Mouse (Mus musculus): ENCODE measurements around the gene Sh3rf1.
A peak's percentile ranks its signal among the peaks of the same experiment; 100 is the strongest.

The Sh3rf1 gene

DNA sequence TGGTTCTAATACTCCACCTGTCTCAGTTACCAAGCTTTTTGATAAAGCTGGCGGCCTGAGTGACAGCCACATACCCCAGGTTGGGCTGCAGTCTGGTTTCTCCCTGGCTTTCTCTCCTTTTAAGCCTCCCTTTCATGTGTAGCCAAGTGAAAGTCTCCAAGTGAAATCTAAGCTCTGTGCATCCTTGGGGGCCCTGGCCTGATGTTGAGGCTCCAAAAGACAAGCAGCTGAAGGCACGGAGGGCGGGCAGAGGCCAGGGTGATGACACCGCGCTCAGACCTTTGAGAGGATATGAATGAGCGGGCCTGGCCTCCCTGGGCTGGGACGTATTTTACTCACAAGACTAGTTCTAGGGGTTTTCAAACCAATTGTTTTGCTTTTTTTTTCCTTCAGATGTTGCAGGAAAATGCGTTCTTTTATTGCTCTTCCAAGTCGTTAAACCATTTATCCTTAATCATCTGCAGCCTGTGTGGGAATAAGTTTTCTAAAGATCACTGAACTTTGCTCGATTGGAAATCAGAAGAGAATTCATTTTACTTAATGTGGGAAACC is 100.8 kb downstream of the Sh3rf1 start:
- no peak for DNase-seq (ENCODE audit: low read depth)

- no peak for DNase-seq (ENCODE audit: low read depth)
Measured at GRCm38 (mm10) chr8:61325014-61325715, 101.5 kb downstream of the Sh3rf1 start.

GRCm38 (mm10) chr8:61326281-61326680 is 102.6 kb downstream of the Sh3rf1 start:
- DNase-seq (ENCODE audit: low read depth), result no peak

DNA sequence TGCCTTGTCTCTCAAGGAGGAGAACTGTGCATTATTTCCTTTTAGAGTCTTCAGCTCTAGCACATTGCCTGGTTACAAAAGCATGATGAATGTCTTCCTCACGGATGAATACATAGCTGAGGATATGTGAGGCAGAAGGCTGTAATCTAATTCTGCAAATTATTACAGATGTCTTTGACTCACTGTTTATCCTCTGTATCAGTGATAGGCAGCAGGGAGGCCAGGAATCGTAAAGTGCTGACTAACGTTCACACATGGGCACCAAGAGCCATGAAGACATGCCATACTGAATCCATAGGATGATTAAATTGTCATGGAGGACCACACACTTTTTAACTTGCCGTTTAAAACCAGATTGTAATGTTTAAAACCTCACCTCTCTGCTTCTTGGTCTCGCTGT is 103.7 kb downstream of the Sh3rf1 start:
- peak; percentile 45 for DNase-seq (ENCODE audit: low read depth)

DNA sequence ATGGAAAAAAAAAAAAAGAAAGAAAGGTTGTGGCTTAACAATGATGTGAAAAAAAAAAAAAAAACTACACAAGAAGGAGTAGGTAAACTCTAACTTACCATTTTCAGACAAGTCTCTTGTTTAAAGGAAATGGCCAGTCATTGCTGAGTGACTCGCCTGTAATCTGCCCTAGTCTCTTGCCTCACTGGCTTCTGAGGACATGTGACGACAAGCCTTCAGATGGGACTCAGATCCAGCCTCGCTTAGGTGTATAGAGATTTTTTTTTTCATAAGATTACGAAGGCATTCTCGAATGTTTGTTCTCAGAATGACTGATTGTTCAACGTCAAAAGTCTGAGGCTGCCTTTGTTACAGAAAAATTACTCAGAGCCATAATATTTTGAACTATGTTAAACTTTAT is 116.0 kb downstream of the Sh3rf1 start:
- DNase-seq (ENCODE audit: low read depth), result no peak

DNA sequence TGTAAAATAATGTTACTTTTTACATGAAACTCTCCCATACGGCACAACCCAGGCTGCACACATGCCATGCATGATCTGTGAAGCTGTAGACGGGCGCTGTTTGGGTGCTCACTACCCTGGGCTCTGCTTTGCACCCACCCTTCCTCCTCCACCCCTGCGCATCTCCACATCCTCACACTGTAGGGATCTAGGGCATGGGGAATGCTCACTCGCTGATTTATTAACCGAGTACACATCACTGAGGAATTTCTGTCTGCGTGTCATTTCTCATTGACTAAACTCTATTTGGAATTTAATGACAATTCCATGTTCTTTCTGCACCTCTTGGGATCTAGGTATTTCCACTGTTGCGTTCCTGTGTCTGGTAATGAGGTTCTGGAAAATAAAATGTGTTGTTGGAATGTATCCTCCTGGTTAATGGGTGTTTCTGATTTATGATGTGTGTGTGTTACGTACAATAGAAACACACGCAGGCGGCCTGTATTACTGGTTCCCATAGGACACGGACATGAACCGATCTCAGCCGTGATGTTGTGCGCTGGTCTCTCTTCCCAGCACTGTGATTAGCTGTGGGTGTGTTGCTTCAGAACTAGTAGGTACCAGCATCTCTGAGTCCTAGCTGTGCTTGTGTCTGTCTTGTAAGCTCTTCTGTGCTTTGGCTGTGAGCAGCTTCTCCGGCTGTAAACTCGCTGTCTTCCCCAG is 116.8 kb downstream of the Sh3rf1 start:
- DNase-seq (ENCODE audit: low read depth), result no peak

GRCm38 (mm10) chr8:61341587-61342441 is 118.1 kb downstream of the Sh3rf1 start:
- DNase-seq (ENCODE audit: low read depth), result peak; percentile 38

GRCm38 (mm10) chr8:61342473-61343026 is 118.9 kb downstream of the Sh3rf1 start:
- DNase-seq (ENCODE audit: low read depth), result no peak

- no peak for DNase-seq (ENCODE audit: low read depth)
Measured at GRCm38 (mm10) chr8:61344435-61344834, 120.8 kb downstream of the Sh3rf1 start.

- no peak for DNase-seq (ENCODE audit: low read depth)
Measured at GRCm38 (mm10) chr8:61346941-61347340, 123.3 kb downstream of the Sh3rf1 start.

- no peak for DNase-seq (ENCODE audit: low read depth)
Measured at GRCm38 (mm10) chr8:61347526-61347925, 123.9 kb downstream of the Sh3rf1 start.

DNA sequence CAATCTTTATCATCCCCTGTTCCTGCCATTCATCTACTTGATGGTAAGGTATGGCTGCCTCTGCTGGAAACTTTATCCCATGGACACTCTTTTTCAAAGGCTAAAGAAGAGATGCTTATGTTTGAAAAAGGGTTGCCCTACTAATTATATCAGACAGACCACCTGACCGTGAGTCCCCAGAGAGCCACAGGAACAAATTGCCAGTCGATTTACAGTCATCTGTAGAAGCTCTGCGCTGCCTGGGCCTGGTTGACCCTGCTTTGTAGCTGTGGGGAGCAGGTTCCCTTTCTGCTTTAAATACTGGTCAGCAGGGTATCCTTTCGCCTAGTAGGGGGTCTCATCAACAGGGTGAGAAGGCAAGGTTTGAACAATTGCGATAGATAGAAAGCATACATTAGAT is 124.4 kb downstream of the Sh3rf1 start:
- no peak for DNase-seq (ENCODE audit: low read depth)

- DNase-seq (ENCODE audit: low read depth), result no peak
Measured at GRCm38 (mm10) chr8:61348518-61348917, 124.8 kb downstream of the Sh3rf1 start.

DNA sequence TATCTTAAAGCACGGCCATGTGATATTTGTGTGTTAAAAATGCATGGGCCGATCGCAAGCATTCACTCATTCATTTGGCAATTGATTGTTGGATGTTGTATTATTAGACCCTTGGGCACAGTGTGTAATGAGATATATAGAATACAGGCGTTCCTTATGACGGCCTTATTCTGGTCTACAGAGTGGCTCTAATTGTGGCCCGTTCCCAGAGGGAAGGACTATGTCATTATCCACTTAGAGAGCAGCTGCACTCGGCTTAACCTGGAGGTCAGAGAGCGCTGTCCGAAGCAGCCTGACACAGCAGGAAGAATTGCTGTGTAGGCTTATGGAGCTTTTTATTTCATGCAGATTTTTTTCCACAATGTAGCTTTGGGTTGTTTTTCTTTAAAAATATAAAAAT is 126.8 kb downstream of the Sh3rf1 start:
- DNase-seq (ENCODE audit: low read depth), result no peak

GRCm38 (mm10) chr8:61351638-61352037 is 128.0 kb downstream of the Sh3rf1 start:
- DNase-seq (ENCODE audit: low read depth), result no peak

GRCm38 (mm10) chr8:61355503-61355902 is 131.8 kb downstream of the Sh3rf1 start:
- DNase-seq (ENCODE audit: low read depth), result peak; percentile 71

DNA sequence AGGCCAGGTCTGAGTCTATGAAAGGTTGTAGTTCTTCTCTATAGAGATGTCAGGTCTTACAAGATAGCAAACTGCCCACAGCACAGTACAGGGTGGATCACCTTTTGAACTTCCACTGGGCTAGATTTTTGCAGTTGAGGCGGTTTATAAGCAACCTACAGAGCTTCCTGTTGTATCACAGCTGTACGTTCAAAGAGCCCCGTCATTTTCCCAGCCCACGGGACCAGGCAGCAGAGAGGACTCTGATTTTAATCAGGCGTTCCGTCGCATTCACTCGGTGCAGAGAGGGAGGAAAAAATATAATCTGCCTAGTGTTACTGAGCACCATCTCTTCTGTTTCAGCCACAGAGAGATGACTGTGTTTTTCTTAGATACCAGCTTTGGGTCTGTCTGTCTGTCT is 135.3 kb downstream of the Sh3rf1 start:
- DNase-seq (ENCODE audit: low read depth), result no peak

GRCm38 (mm10) chr8:61359851-61360272 is 136.2 kb downstream of the Sh3rf1 start:
- DNase-seq (ENCODE audit: low read depth), result no peak

- DNase-seq (ENCODE audit: low read depth), result no peak
Measured at GRCm38 (mm10) chr8:61360362-61360761, 136.7 kb downstream of the Sh3rf1 start.

DNA sequence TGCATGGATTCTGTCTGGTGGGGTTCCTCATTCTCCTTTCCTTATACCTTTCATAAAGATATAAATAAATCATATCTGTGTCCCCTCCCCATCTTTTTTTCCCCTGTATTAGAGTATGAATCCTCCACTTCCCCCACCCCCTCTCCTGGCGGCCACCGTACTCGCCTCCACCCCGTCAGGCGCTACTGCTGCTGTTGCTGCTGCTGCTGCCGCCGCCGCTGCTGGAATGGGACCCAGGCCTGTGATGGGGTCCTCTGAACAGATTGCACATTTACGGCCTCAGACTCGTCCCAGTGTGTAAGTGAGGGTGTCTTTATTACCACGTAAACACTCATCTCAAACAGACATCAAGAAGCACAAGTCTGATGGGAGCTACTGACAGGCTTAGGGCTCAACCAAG is 137.8 kb downstream of the Sh3rf1 start:
- no peak for DNase-seq (ENCODE audit: low read depth)

DNA sequence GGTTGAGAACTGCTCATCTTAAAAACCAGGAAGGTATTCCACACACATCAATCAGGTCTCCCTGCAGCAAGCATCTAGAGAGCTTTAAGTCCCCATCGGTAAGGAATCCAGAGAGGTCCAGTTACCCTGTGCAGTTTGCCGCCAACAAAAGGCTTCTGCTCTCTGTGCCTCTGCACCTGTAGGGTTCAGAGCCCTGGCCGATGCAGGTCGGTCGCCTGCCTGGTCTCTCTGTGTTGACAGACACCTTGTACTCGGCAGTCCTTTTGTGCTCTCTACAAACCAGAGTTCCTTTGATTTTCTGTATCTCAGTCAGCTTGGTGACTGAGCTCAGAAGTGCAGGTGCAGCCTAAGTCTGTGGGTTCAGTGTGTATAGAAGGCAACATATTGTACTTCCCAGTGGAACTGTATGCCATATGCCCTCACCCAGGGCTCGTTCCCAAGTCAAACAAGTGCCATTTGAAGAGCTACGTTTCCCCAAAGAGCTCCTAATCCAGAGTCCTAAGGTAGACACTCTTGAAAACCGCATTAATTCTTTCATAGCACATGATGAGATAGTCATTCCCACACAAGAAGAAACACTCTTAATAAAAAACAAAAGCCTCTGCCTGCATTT is 138.7 kb downstream of the Sh3rf1 start:
- no peak for DNase-seq (ENCODE audit: low read depth)

GRCm38 (mm10) chr8:61373303-61373702 is 149.6 kb downstream of the Sh3rf1 start:
- no peak for DNase-seq (ENCODE audit: low read depth)
